Mouse (Mus musculus) erythroblast, embryonic 14.5 days (primary cell): ENCODE results near the gene Polr2a.

Experiments
- GATA1 ChIP-seq: IDR thresholded peaks from 2 replicates; pipeline ENCODE4 v1.6.1; 2012; ENCODE audit warnings: low read length, inconsistent platforms, mixed read lengths
- TAL1 ChIP-seq: IDR thresholded peaks from 3 replicates; pipeline ENCODE4 v1.6.1; 2012; ENCODE audit warnings: low read length, inconsistent platforms, mixed read lengths

GRCm38 (mm10) chr11:69714636-69715329 is 43.7 kb downstream of the Polr2a start:
- TF ChIP-seq TAL1 (no peak), GATA1 (no peak)
